Mouse (Mus musculus): ENCODE measurements around the gene Ssbp2.

DNA sequence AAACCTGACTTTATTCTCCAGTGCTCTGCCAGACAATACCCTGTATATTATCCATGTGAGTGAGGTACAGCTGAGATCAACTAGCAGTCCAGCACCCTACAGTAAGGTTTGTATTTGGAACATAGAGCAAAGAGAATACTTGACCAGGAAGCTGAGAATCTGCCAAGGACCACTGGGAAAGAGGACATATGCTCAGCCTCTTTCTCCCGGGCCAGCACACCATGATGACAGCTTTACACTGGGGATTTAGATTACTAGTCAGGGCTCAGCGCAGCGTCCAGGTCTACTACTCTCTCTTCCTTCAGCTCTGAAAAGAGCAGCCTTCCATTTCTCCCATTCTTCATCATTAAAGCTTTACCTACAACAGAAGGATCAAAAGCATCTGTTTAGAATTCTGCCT lies 76.6 kb downstream of the Ssbp2 start:
- TF ChIP-seq TAL1 (IDR thresholded peaks at IDR 0.05; ENCODE audit: low read length) (no peak), GATA1 (IDR thresholded peaks at IDR 0.05; ENCODE audit: low read length) (no peak)

Data from erythroblast, embryonic 14.5 days (primary cell).